In the genomic region with DNA sequence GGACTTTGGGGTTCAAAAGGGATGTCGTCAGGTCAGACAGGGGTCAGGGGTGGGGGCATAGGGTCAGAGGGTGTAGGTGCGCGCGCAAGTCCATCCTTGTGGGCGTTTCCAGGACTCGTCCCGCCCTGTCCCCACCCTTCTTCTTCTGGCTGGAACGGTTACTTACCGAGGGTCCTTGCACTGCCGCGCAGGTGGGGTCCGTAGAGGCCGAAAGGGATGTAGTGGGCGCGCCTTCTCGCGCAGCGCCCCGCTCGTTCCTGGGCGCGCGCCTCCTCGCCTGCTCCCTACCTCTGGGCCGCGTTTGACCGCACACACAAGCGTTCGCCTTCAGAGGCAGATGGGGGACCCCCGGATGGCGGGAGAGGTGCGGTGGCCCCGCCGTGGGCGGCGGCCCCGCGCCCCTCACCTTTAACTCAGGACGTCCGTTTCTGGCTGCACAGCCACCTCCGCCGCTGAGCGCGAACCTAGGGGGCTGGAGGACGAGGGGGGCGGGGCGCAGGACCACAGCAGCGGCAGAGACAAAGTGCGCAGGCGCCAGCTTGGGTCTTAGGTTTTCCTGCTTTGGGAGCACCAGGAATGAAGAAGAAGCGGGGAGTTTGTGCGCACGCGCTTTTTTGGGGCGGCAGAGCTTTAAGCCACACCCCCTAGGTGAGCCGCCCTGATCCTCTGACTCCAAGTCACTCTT, we compare ENCODE assay signal across 7 mouse cellular contexts. TPM values are rescaled to one million over a fixed set of nuclear protein-coding genes. Genes with fewer than 3 reads are reported as not detected.
DNase-seq lines count a peak whose midpoint lies in the region; ATAC-seq and TF ChIP-seq lines count a peak whose summit lies in the region.

Gene Ccdc120, minus strand, starts transcription at position 474 of the 685 bp plus-strand sequence.

- no peak for DNase-seq in Patski (ENCODE audit: low read depth, low spot score)
- DNase-seq in brain, embryonic 14.5 days (ENCODE audit: low read depth), result peak; percentile 95
- peak; percentile 88 for DNase-seq in forebrain, embryonic 11.5 days (ENCODE audit: low spot score)
- peak; percentile 77 for DNase-seq in hindbrain, embryonic 10.5 days (ENCODE audit: low spot score)
- peak; percentile 57 to 73 for DNase-seq in layer of hippocampus, postnatal 10 days (ENCODE audit: low spot score in 2 of 2)
- DNase-seq in lung, postnatal 10 days, result peak; percentile 70
- DNase-seq in right cerebral cortex, adult 2 months (ENCODE audit: low spot score in 2 of 2), result peak; percentile 73 to 76

- H3K4me1 ChIP-seq in forebrain, embryonic 11.5 days (replicated peaks; ENCODE audit: control insufficient read depth, insufficient read depth, low read length), result no peaks in the 10 kb centered on the region
- peaks cover 7% of the 10 kb centered on the region; the same call in 1 of the 2 replicates for H3K4me1 ChIP-seq in hindbrain, embryonic 10.5 days (replicated peaks)

- TF ChIP-seq CTCF in Patski (IDR thresholded peaks at IDR 0.05), result no peak
- TF ChIP-seq CTCF in brain, embryonic 14.5 days (IDR thresholded peaks at IDR 0.05; ENCODE audit: borderline replicate concordance, extremely low read depth, insufficient read depth, insufficient read length), result no peak

- H3K4me3 ChIP-seq in forebrain, embryonic 11.5 days (ENCODE audit: low read depth, low read length), result peak within 1 kb of the TSS; percentile 55
- H3K4me3 ChIP-seq in hindbrain, embryonic 10.5 days, result peak within 1 kb of the TSS; percentile 69

- H3K4me2 ChIP-seq in forebrain, embryonic 11.5 days (ENCODE audit: low read depth, low read length, severe bottlenecking), result peak within 1 kb of the TSS; percentile 53

- CTCF ChIA-PET in Patski (lab: Charles Lee), result interaction anchor here (0.9 to 1.3 kb wide), 3 partner anchors 13 to 27 kb away, joined by 3 to 4 read pairs (median 3); no protein-coding TSS in a partner anchor

- 10% methylated on average over 41 of the region's 56 CpGs for WGBS in forebrain, embryonic 11.5 days
- WGBS in hindbrain, embryonic 10.5 days, result 16% methylated on average over 54 of the region's 56 CpGs

- H3K9ac ChIP-seq in forebrain, embryonic 11.5 days (ENCODE audit: low read length), result peak within 1 kb of the TSS; percentile 72

- POLR2A ChIA-PET in Patski (lab: Charles Lee), result no interaction called here

- no peaks in the 10 kb centered on the region for H3K36me3 ChIP-seq in forebrain, embryonic 11.5 days (ENCODE audit: control insufficient read depth, insufficient read depth, low read length)
- H3K36me3 ChIP-seq in hindbrain, embryonic 10.5 days, result no peaks in the 10 kb centered on the region

- in situ Hi-C loops in Patski (cut with MboI; ENCODE audit: low pct_unique_long_range_greater_than_20kb), result no loop called here

- peaks cover 2% of the 10 kb centered on the region for H3K27me3 ChIP-seq in Patski
- H3K27me3 ChIP-seq in forebrain, embryonic 11.5 days (ENCODE audit: control insufficient read depth, insufficient read depth, low read length), result no peaks in the 10 kb centered on the region
- H3K27me3 ChIP-seq in hindbrain, embryonic 10.5 days (ENCODE audit: insufficient read depth, poor library complexity, severe bottlenecking), result no peaks in the 10 kb centered on the region

- no peak for TF ChIP-seq POLR2A in brain, embryonic 14.5 days (IDR thresholded peaks at IDR 0.05; ENCODE audit: borderline replicate concordance, extremely low read depth, insufficient read depth, insufficient read length, poor library complexity, severe bottlenecking)

- no peaks in the 10 kb centered on the region for H3K9me3 ChIP-seq in forebrain, embryonic 11.5 days (ENCODE audit: control insufficient read depth, low read length)
- H3K9me3 ChIP-seq in hindbrain, embryonic 10.5 days, result no peaks in the 10 kb centered on the region

- H3K27ac ChIP-seq in forebrain, embryonic 11.5 days (ENCODE audit: low read depth, low read length), result no peak within 1 kb of the TSS
- H3K27ac ChIP-seq in hindbrain, embryonic 10.5 days, result peak within 1 kb of the TSS; percentile 86

- ATAC-seq in Patski, result peak; percentile 70
- ATAC-seq in forebrain, embryonic 11.5 days (replicated peaks; ENCODE audit: low FRiP score), result peak; percentile 85

RNA-seq across cellular contexts. Expression of gene Ccdc120, which starts in this region (rescaled TPM):
- 19.6 TPM for polyA plus RNA-seq in Patski (2021)
- polyA plus RNA-seq in brain, embryonic 14.5 days (2012; rRNA removed), result 86.8 and 89.7 TPM in 2 replicates
- 22.8 and 27.8 TPM in 2 replicates for polyA plus RNA-seq in forebrain, embryonic 11.5 days (2014; fragmentation: Nextera tagmentation; extraction: Ambion mirVana)
- polyA plus RNA-seq in hindbrain, embryonic 10.5 days (2016; fragmentation: Nextera tagmentation; extraction: Ambion mirVana), result 18.7 and 22.9 TPM in 2 replicates
- total RNA-seq in layer of hippocampus, postnatal 10 days (2021), result 10 to 100 TPM; 23.0 to 24.5 TPM
